Mouse (Mus musculus) brain, embryonic 14.5 days (tissue): Measurements from ENCODE around the gene E130208F15Rik.
A peak's percentile ranks its signal among the peaks of the same experiment; 100 is the strongest.

Experiments used
- CTCF ChIP-seq: fragments of 200-500 bp; IDR thresholded peaks from 2 replicates; pipeline ENCODE4 v1.5.1; 2012; ENCODE audit warnings: inconsistent platforms, mild to moderate bottlenecking, moderate library complexity, borderline replicate concordance; ENCODE audit not compliant: insufficient read depth, insufficient read length; ENCODE audit errors: extremely low read depth
- POLR2A ChIP-seq: fragments of 200-500 bp; IDR thresholded peaks from 2 replicates; pipeline ENCODE4 v1.6.1; 2012; ENCODE audit warnings: mild to moderate bottlenecking, inconsistent platforms, borderline replicate concordance; ENCODE audit not compliant: poor library complexity, insufficient read depth, insufficient read length, severe bottlenecking; ENCODE audit errors: extremely low read depth

DNA sequence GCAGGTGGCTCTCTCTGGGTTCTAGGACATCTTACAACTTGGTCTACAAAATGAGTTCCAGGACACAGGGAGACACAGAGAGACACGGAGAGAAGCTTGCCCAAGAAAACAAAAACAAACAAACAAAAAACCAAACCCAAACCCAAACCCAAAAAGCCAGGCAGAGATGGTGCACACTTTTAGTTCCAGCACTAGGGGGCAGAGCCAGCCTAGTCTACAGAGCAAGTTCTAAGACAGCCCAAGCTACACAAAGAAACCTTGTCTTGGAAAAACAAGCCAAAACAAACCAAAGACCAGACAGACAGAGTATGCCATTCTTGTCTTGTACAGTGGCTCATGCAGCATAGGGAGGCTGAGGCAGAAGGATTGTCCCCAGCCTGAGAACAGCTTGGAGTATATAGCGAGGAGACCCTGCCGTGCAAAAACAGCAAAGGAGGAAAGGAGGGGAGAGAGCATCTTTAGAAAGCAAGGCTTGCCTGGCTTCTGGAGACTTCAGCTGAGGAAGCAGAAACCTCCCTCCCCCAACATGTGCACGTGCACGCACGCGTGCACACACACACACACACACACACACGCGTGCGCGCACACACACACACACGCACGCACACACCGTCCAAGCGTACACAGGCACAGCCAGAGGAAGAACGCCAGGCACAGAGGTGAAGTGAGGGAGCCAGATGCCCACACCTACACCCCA is 15.3 kb upstream of the E130208F15Rik start:
- peak; percentile 52; the same call in 1 of the 2 replicates for TF ChIP-seq CTCF
- no peak for TF ChIP-seq POLR2A
